Mouse (Mus musculus) liver, embryonic 14.5 days (tissue): ENCODE measurements around the gene Rcc1l. TPM values are rescaled to one million over a fixed set of nuclear protein-coding genes. Genes with fewer than 3 reads are reported as not detected.
A peak's percentile ranks its signal among the peaks of the same experiment; 100 is the strongest.

Experiments
- ATAC-seq: fragments of 200-750 bp; cut with Nextera tagmentation; 2 replicates; pipeline ENCODE4 v1.8.0; 2017; ENCODE audit warnings: moderate number of reproducible peaks, mild to moderate bottlenecking, moderate library complexity; ENCODE audit not compliant: insufficient read depth
- DNase-seq, 3 experiments: peaks; one replicate each; pipeline ENCODE4 v3.0.0-alpha.2; 2012 to 2013; ENCODE audit warnings: low read depth in 3 of 3, low spot score in 3 of 3
- H3K27ac ChIP-seq: fragments of 300-500 bp; sonication (generic); 2 replicates; pipeline ENCODE4 v1.5.1; 2014; ENCODE audit warnings: moderate library complexity, mild to moderate bottlenecking, control low read depth, inconsistent platforms
- H3K27me3 ChIP-seq: fragments of 300-500 bp; sonication (generic); 2 replicates; pipeline ENCODE4 v1.6.1; 2014; ENCODE audit warnings: mild to moderate bottlenecking, low read length, moderate library complexity; ENCODE audit not compliant: control insufficient read depth, insufficient read depth
- H3K36me3 ChIP-seq: fragments of 300-500 bp; sonication (generic); replicated peaks from 2 replicates; pipeline ENCODE4 v1.6.1; 2014; ENCODE audit warnings: low read depth; ENCODE audit not compliant: control insufficient read depth, insufficient read depth
- H3K4me1 ChIP-seq, 2 experiments: fragments of 200-500 bp in 1 of 2; fragments of 300-500 bp in 1 of 2; sonication (generic) in 1 of 2; replicated peaks; 2 replicates each; pipeline ENCODE4 v1.6.1; 2012 to 2014; ENCODE audit warnings: antibody characterized with exemption in 1 of 2, inconsistent platforms in 1 of 2, low read length in 1 of 2; ENCODE audit not compliant: control insufficient read depth in 2 of 2, insufficient read depth in 2 of 2
- H3K4me2 ChIP-seq: fragments of 300-500 bp; sonication (generic); 2 replicates; pipeline ENCODE4 v1.6.1; 2014; ENCODE audit warnings: low read depth, mild to moderate bottlenecking, control low read depth, moderate library complexity
- H3K4me3 ChIP-seq, 2 experiments: fragments of 200-500 bp in 1 of 2; fragments of 300-500 bp in 1 of 2; sonication (generic) in 1 of 2; 2 replicates each; pipeline ENCODE4 v1.5.1; 2012 to 2014; ENCODE audit warnings: low read depth in 2 of 2, low read length in 2 of 2, mild to moderate bottlenecking in 2 of 2, control low read depth in 1 of 2, inconsistent platforms in 1 of 2, moderate library complexity in 1 of 2; ENCODE audit not compliant: insufficient read depth in 1 of 2
- H3K9ac ChIP-seq: fragments of 300-500 bp; sonication (generic); replicated peaks from 2 replicates; pipeline ENCODE4 v1.6.1; 2014; ENCODE audit warnings: mild to moderate bottlenecking, control low read depth, moderate library complexity
- H3K9me3 ChIP-seq: fragments of 300-500 bp; sonication (generic); 2 replicates; pipeline ENCODE4 v1.6.1; 2016; ENCODE audit warnings: low read length, mixed read lengths; ENCODE audit not compliant: control insufficient read depth
- CTCF ChIP-seq: IDR thresholded peaks from 2 replicates; pipeline ENCODE4 v1.5.1; 2016; ENCODE audit warnings: antibody characterized with exemption, low read depth, control low read depth
- EP300 ChIP-seq: IDR thresholded peaks from 2 replicates; pipeline ENCODE4 v1.6.1; 2016; ENCODE audit warnings: antibody characterized with exemption, low read depth
- WGBS: fragments of 180-500 bp; shearing (Covaris S2); extraction: QIAGEN DNeasy Blood & Tissue Kit; methylation state at CpG from one replicate; pipeline ENCODE4 v1.1.7; 2014; ENCODE audit not compliant: insufficient replicate concordance; 5-methylcytosine and 5-hydroxymethylcytosine counted together
- polyA plus RNA-seq, 2 experiments: library from polyadenylated mRNA; depleted of rRNA in 1 of 2; stranded (reverse) in 1 of 2; unstranded in 1 of 2; fragments of >200 nt; fragmentation: Nextera tagmentation in 1 of 2; extraction: Ambion mirVana in 1 of 2; gene quantifications; 2 replicates each; pipeline versions ENCODE4 v1.2.1 to v1.2.3; 2012 to 2014

The Rcc1l gene
- polyA plus RNA-seq, 2 experiments: 8.4 to 11.2 TPM

GRCm38 (mm10) chr5:134182735-134183134, 6.2 kb upstream of the Rcc1l start:
- Histone ChIP-seq H3K4me3 (peak overlapping the region in 1 of 2 experiments; percentile 94; a peak in 1 of 4 replicates), H3K27ac (no peak overlapping the region; the same call in 1 of the 2 replicates), H3K36me3 (no peaks in the 10 kb centered on the region), H3K4me1 (peaks cover 16 to 23% of the 10 kb centered on the region in 2 experiments), H3K4me2 (peak overlapping the region; percentile 97), H3K9ac (no peak overlapping the region; the same call in 1 of the 2 replicates), H3K9me3 (no peaks in the 10 kb centered on the region), H3K27me3 (no peaks in the 10 kb centered on the region)
- 50% methylated on average over 4 of the region's 4 CpGs for WGBS
- no peak for ATAC-seq
- no peak for DNase-seq
- no peak for TF ChIP-seq CTCF
- TF ChIP-seq EP300: no peak

DNA sequence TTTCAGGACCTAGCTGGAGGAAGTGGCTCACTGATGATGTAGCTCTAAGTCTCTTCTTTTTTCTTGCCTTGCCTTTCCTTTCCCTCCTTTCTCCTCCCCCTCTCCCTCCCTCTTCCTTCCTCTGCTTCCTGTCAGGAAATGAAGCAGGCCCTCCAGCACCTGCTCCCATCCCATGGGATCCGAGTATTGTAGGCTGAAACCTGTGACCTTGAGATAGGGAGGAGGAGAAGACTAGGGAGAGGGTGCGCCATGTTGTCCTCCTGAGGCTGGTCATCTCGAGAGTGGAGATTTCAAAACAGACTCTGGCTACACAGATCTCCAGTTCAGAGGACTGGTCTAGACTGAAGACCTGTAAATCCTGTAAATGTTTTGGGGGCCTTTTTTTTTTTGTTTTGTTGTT, 5.6 kb upstream of the Rcc1l start:
- Histone ChIP-seq H3K4me1 (peaks cover 16 to 23% of the 10 kb centered on the region in 2 experiments), H3K4me2 (peak overlapping the region; percentile 97), H3K27ac (no peak overlapping the region), H3K36me3 (no peaks in the 10 kb centered on the region), H3K4me3 (no peak overlapping the region), H3K9me3 (no peaks in the 10 kb centered on the region), H3K9ac (no peak overlapping the region), H3K27me3 (no peaks in the 10 kb centered on the region)
- WGBS: 54% methylated on average over 3 of the region's 3 CpGs
- TF ChIP-seq EP300: no peak
- no peak for TF ChIP-seq CTCF
- DNase-seq (no peak), ATAC-seq (no peak)

DNA sequence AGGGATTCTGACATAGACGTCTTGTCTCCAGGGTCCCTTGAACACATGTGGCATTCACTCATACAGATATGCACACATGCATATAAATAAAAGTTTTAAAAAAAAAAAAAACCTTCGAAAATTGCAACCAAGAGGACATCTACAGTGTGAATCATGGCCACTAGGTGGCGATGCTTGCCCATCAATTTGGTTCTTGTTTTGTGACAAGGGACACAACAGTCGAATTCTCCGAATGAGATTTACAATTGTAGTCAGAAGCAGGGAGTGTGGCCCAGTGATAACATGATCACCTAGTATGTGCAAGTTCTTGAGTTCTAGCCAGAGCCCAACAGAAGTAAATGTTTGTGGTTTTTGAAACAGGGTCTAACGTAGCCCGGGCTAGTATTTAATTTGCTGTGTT, 3.3 kb upstream of the Rcc1l start:
- Histone ChIP-seq H3K36me3 (no peaks in the 10 kb centered on the region), H3K4me1 (peaks cover 21 to 26% of the 10 kb centered on the region in 2 experiments), H3K9me3 (no peaks in the 10 kb centered on the region), H3K4me2 (no peak overlapping the region), H3K27me3 (no peaks in the 10 kb centered on the region), H3K9ac (no peak overlapping the region), H3K27ac (no peak overlapping the region), H3K4me3 (no peak overlapping the region)
- ATAC-seq: no peak
- 10% methylated on average over 7 of the region's 7 CpGs for WGBS
- TF ChIP-seq CTCF: peak; percentile 84
- TF ChIP-seq EP300: no peak
- DNase-seq: peak; percentile 65 to 72 (median 68)

DNA sequence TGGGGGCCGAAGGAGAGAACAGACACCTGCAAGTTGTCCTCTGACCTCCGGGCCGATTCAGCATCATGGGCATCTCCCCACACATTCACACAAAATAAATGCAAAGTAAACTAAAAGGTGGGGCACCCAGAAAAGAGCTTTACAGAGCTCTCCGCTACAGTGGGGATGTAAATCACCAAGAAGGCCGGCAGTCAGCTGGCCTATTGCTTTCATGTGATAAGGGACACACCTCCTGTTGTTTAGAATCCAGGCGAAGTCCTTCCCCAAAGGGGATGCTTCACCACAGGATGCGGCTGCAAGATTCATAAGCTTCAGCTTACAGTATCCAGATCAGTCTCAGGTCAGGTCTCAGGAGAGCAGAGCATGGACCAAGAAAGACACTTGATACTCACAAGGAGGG, 2.0 kb upstream of the Rcc1l start:
- no peak overlapping the region for H3K4me2 ChIP-seq
- H3K9ac ChIP-seq: no peak overlapping the region
- no peak for TF ChIP-seq EP300
- TF ChIP-seq CTCF: no peak
- no peaks in the 10 kb centered on the region for H3K36me3 ChIP-seq
- H3K4me3 ChIP-seq: no peak overlapping the region
- no peaks in the 10 kb centered on the region for H3K9me3 ChIP-seq
- H3K27ac ChIP-seq: no peak overlapping the region
- H3K4me1 ChIP-seq: peaks cover 19 to 26% of the 10 kb centered on the region in 2 experiments
- no peaks in the 10 kb centered on the region for H3K27me3 ChIP-seq
- no peak for ATAC-seq
- DNase-seq: no peak
- WGBS: 44% methylated on average over 7 of the region's 7 CpGs

DNA sequence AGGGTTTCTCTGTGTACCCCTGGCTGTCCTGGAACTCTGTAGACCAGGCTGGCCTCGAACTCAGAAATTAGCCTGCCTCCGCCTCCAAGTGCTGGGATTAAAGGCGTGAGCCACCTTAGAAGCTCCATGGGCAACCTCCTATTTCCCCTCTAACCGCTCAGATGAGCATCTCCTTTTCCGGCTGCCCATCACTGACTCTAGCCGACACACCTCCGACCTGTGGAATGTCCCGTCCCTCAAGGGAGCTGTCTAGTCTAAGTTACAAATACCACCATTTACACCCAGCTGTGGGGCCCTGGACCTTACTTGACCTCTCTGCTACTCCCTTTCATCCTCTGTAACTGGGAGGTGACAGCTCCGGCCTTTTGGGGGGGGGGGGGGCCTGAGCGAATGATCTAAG, 878 bp downstream of the Rcc1l start:
- Histone ChIP-seq H3K4me3 (peak overlapping the region; percentile 79 to 92), H3K9ac (peak overlapping the region; percentile 57), H3K4me2 (peak overlapping the region; percentile 71), H3K4me1 (peaks cover 5 to 12% of the 10 kb centered on the region in 2 experiments), H3K9me3 (no peaks in the 10 kb centered on the region), H3K27me3 (no peaks in the 10 kb centered on the region), H3K27ac (no peak overlapping the region; the same call in none of the 2 replicates), H3K36me3 (no peaks in the 10 kb centered on the region)
- DNase-seq (no peak), ATAC-seq (no peak)
- WGBS: 3% methylated on average over 10 of the region's 10 CpGs
- TF ChIP-seq EP300: no peak
- TF ChIP-seq CTCF: no peak
